Mouse (Mus musculus) intestine, embryonic 14.5 days (tissue): ENCODE measurements around the gene Nek7. TPM values are rescaled to one million over a fixed set of nuclear protein-coding genes. Genes with fewer than 3 reads are reported as not detected.

ENCODE experiments used
- ATAC-seq: fragments of 200-750 bp; cut with Nextera tagmentation; replicated peaks from 2 replicates; pipeline ENCODE4 v1.8.0; 2017; ENCODE audit warnings: low read depth, moderate number of reproducible peaks, moderate TSS enrichment, moderate library complexity; ENCODE audit not compliant: low FRiP score, low TSS enrichment
- DNase-seq: peaks from one replicate; pipeline ENCODE4 v3.0.0-alpha.2; 2018; ENCODE audit warnings: low spot score
- H3K27ac ChIP-seq: fragments of 300-500 bp; sonication (generic); 2 replicates; pipeline ENCODE4 v1.5.1; 2014; ENCODE audit warnings: low read depth, mild to moderate bottlenecking, control low read depth
- H3K27me3 ChIP-seq: fragments of 300-500 bp; sonication (generic); replicated peaks from 2 replicates; pipeline ENCODE4 v1.6.1; 2014; ENCODE audit warnings: low read length, control low read depth; ENCODE audit not compliant: control insufficient read depth, insufficient read depth
- H3K36me3 ChIP-seq: fragments of 300-500 bp; sonication (generic); 2 replicates; pipeline ENCODE4 v1.6.1; 2014; ENCODE audit warnings: low read length, control low read depth; ENCODE audit not compliant: control insufficient read depth, insufficient read depth
- H3K4me1 ChIP-seq: fragments of 300-500 bp; sonication (generic); replicated peaks from 2 replicates; pipeline ENCODE4 v1.6.1; 2014; ENCODE audit warnings: low read length, control low read depth, mixed read lengths; ENCODE audit not compliant: control insufficient read depth, insufficient read depth
- H3K4me2 ChIP-seq: fragments of 300-500 bp; sonication (generic); 2 replicates; pipeline ENCODE4 v1.6.1; 2014; ENCODE audit warnings: low read length
- H3K4me3 ChIP-seq: fragments of 300-500 bp; sonication (generic); 2 replicates; pipeline ENCODE4 v1.5.1; 2014; ENCODE audit warnings: low read depth, low read length, control low read depth, mixed read lengths
- H3K9ac ChIP-seq: fragments of 300-500 bp; sonication (generic); 2 replicates; pipeline ENCODE4 v1.6.1; 2014; ENCODE audit warnings: mild to moderate bottlenecking, low read length
- H3K9me3 ChIP-seq: fragments of 300-500 bp; sonication (generic); 2 replicates; pipeline ENCODE4 v1.6.1; 2016; ENCODE audit warnings: low read length, control low read depth; ENCODE audit not compliant: control insufficient read depth
- WGBS: fragments of 180-500 bp; shearing (Covaris S2); extraction: QIAGEN DNeasy Blood & Tissue Kit; methylation state at CpG from one replicate; pipeline ENCODE4 v1.1.7; 2014; 5-methylcytosine and 5-hydroxymethylcytosine counted together
- polyA plus RNA-seq: library from polyadenylated mRNA; unstranded; fragments of >200 nt; fragmentation: Nextera tagmentation; extraction: Ambion mirVana; gene quantifications from 2 replicates; pipeline ENCODE4 v1.2.1, GENCODE M21; 2014

Gene Nek7
- polyA plus RNA-seq, 1 experiment from 2014 or later: 32.0 TPM

- Histone ChIP-seq H3K36me3 (no peaks in the 10 kb centered on the region), H3K4me2 (peak overlapping the region; percentile 76), H3K27me3 (no peaks in the 10 kb centered on the region), H3K4me1 (no peaks in the 10 kb centered on the region; the same call in 1 of the 2 replicates), H3K27ac (peak overlapping the region; percentile 57), H3K9me3 (no peaks in the 10 kb centered on the region), H3K9ac (peak overlapping the region; percentile 40), H3K4me3 (peak overlapping the region; percentile 81)
- DNase-seq (no peak), ATAC-seq (no peak)
- WGBS: 16% methylated on average over 17 of the region's 17 CpGs
These were observed 2.5 kb downstream of the Nek7 start for GRCm38 (mm10) chr1:138617279-138618011.

- no peak overlapping the region for H3K4me2 ChIP-seq
- no peaks in the 10 kb centered on the region for H3K27me3 ChIP-seq
- no peak overlapping the region for H3K4me3 ChIP-seq
- H3K9me3 ChIP-seq: no peaks in the 10 kb centered on the region
- no peaks in the 10 kb centered on the region for H3K36me3 ChIP-seq
- WGBS: 87% methylated on average over 3 of the region's 3 CpGs
- ATAC-seq: no peak
- H3K27ac ChIP-seq: no peak overlapping the region
- no peaks in the 10 kb centered on the region; the same call in 1 of the 2 replicates for H3K4me1 ChIP-seq
- no peak for DNase-seq
- no peak overlapping the region for H3K9ac ChIP-seq
These were observed 4.6 kb downstream of the Nek7 start for GRCm38 (mm10) chr1:138615388-138615787.

GRCm38 (mm10) chr1:138614552-138615287, 5.2 kb downstream of the Nek7 start:
- 76% methylated on average over 6 of the region's 6 CpGs for WGBS

GRCm38 (mm10) chr1:138612177-138612576, 7.8 kb downstream of the Nek7 start:
- Histone ChIP-seq H3K4me2 (no peak overlapping the region), H3K4me3 (no peak overlapping the region), H3K27me3 (no peaks in the 10 kb centered on the region), H3K36me3 (no peaks in the 10 kb centered on the region), H3K9ac (no peak overlapping the region), H3K9me3 (no peaks in the 10 kb centered on the region), H3K4me1 (peaks cover 2% of the 10 kb centered on the region; the same call in 1 of the 2 replicates), H3K27ac (no peak overlapping the region)
- ATAC-seq: no peak
- 87% methylated on average over 1 of the region's 1 CpGs for WGBS
- no peak for DNase-seq

More at GRCm38 (mm10) chr1:138614552-138615287, 5.2 kb downstream of the Nek7 start:
- no peak overlapping the region for H3K4me3 ChIP-seq
- no peak for DNase-seq
- H3K9me3 ChIP-seq: no peaks in the 10 kb centered on the region
- H3K36me3 ChIP-seq: no peaks in the 10 kb centered on the region
- no peaks in the 10 kb centered on the region; the same call in 1 of the 2 replicates for H3K4me1 ChIP-seq
- H3K27ac ChIP-seq: no peak overlapping the region
- H3K9ac ChIP-seq: no peak overlapping the region
- H3K27me3 ChIP-seq: no peaks in the 10 kb centered on the region
- no peak overlapping the region for H3K4me2 ChIP-seq
- no peak for ATAC-seq

- H3K9me3 ChIP-seq: no peaks in the 10 kb centered on the region
- DNase-seq: no peak
- no peak overlapping the region for H3K9ac ChIP-seq
- H3K27me3 ChIP-seq: no peaks in the 10 kb centered on the region
- WGBS: 77% methylated on average over 12 of the region's 12 CpGs
- no peak overlapping the region for H3K4me3 ChIP-seq
- 0 out of 2 replicates have a peak, but pooled peaks cover 3% of the 10 kb centered on the region for H3K4me1 ChIP-seq
- H3K4me2 ChIP-seq: no peak overlapping the region
- no peak for ATAC-seq
- no peaks in the 10 kb centered on the region for H3K36me3 ChIP-seq
- H3K27ac ChIP-seq: no peak overlapping the region
These were observed 10.8 kb downstream of the Nek7 start for GRCm38 (mm10) chr1:138609176-138609575.

GRCm38 (mm10) chr1:138608336-138608735, 11.6 kb downstream of the Nek7 start:
- ATAC-seq: no peak
- H3K36me3 ChIP-seq: no peaks in the 10 kb centered on the region
- no peaks in the 10 kb centered on the region for H3K27me3 ChIP-seq
- H3K9ac ChIP-seq: no peak overlapping the region
- no peak overlapping the region for H3K4me2 ChIP-seq
- no peak overlapping the region for H3K4me3 ChIP-seq
- H3K9me3 ChIP-seq: no peaks in the 10 kb centered on the region
- 0 out of 2 replicates have a peak, but pooled peaks cover 3% of the 10 kb centered on the region for H3K4me1 ChIP-seq
- WGBS: 94% methylated on average over 7 of the region's 7 CpGs
- no peak overlapping the region for H3K27ac ChIP-seq
- DNase-seq: no peak

- Histone ChIP-seq H3K36me3 (no peaks in the 10 kb centered on the region), H3K9me3 (no peaks in the 10 kb centered on the region), H3K27ac (no peak overlapping the region), H3K4me2 (no peak overlapping the region), H3K4me3 (no peak overlapping the region), H3K4me1 (0 out of 2 replicates have a peak, but pooled peaks cover 3% of the 10 kb centered on the region), H3K27me3 (no peaks in the 10 kb centered on the region), H3K9ac (no peak overlapping the region)
- WGBS: 86% methylated on average over 7 of the region's 7 CpGs
- no peak for ATAC-seq
- DNase-seq: no peak
These were observed 12.1 kb downstream of the Nek7 start for GRCm38 (mm10) chr1:138607862-138608261.

GRCm38 (mm10) chr1:138606771-138607170, 13.2 kb downstream of the Nek7 start:
- no peaks in the 10 kb centered on the region for H3K9me3 ChIP-seq
- DNase-seq (no peak), ATAC-seq (no peak)
- no peaks in the 10 kb centered on the region for H3K36me3 ChIP-seq
- H3K9ac ChIP-seq: no peak overlapping the region
- no peak overlapping the region; the same call in 1 of the 2 replicates for H3K27ac ChIP-seq
- no peak overlapping the region for H3K4me2 ChIP-seq
- H3K4me3 ChIP-seq: no peak overlapping the region
- no peaks in the 10 kb centered on the region for H3K27me3 ChIP-seq
- WGBS: 51% methylated on average over 8 of the region's 8 CpGs
- 0 out of 2 replicates have a peak, but pooled peaks cover 3% of the 10 kb centered on the region for H3K4me1 ChIP-seq
